Mouse (Mus musculus) neural tube, embryonic 14.5 days (tissue): Measurements from ENCODE around the gene Best2. TPM values are rescaled to one million over a fixed set of nuclear protein-coding genes. Genes with fewer than 3 reads are reported as not detected.

Experiments
- ATAC-seq: fragments of 200-750 bp; cut with Nextera tagmentation; 2 replicates; pipeline ENCODE4 v1.8.0; 2017; ENCODE audit warnings: low read depth, mild to moderate bottlenecking, moderate TSS enrichment, moderate library complexity
- H3K27ac ChIP-seq: fragments of 300-500 bp; sonication (generic); 2 replicates; pipeline ENCODE4 v1.5.1; 2014; ENCODE audit warnings: low read depth, mild to moderate bottlenecking, control low read depth, low read length, moderate library complexity, mixed read lengths
- H3K27me3 ChIP-seq: fragments of 300-500 bp; sonication (generic); 2 replicates; pipeline ENCODE4 v1.6.1; 2014; ENCODE audit warnings: low read length; ENCODE audit not compliant: control insufficient read depth, insufficient read depth
- H3K36me3 ChIP-seq: fragments of 300-500 bp; sonication (generic); 2 replicates; pipeline ENCODE4 v1.6.1; 2014; ENCODE audit warnings: low read length, mixed read lengths; ENCODE audit not compliant: control insufficient read depth, insufficient read depth
- H3K4me1 ChIP-seq: fragments of 300-500 bp; sonication (generic); 2 replicates; pipeline ENCODE4 v1.6.1; 2014; ENCODE audit warnings: low read length; ENCODE audit not compliant: control insufficient read depth, insufficient read depth
- H3K4me2 ChIP-seq: fragments of 300-500 bp; sonication (generic); 2 replicates; pipeline ENCODE4 v1.6.1; 2014; ENCODE audit warnings: mild to moderate bottlenecking, low read depth, low read length, control low read depth
- H3K4me3 ChIP-seq: fragments of 300-500 bp; sonication (generic); 2 replicates; pipeline ENCODE4 v1.5.1; 2014; ENCODE audit warnings: low read depth, low read length, control low read depth, mixed read lengths
- H3K9ac ChIP-seq: fragments of 300-500 bp; sonication (generic); replicated peaks from 2 replicates; pipeline ENCODE4 v1.6.1; 2014; ENCODE audit warnings: low read depth, mild to moderate bottlenecking, control low read depth, low read length, mixed read lengths
- H3K9me3 ChIP-seq: fragments of 300-500 bp; sonication (generic); 2 replicates; pipeline ENCODE4 v1.6.1; 2016; ENCODE audit warnings: low read length; ENCODE audit not compliant: control insufficient read depth
- WGBS: fragments of 180-500 bp; shearing (Covaris S2); extraction: QIAGEN DNeasy Blood & Tissue Kit; methylation state at CpG from one replicate; pipeline ENCODE4 v1.1.7; 2014; 5-methylcytosine and 5-hydroxymethylcytosine counted together
- polyA plus RNA-seq: library from polyadenylated mRNA; unstranded; fragments of >200 nt; fragmentation: Nextera tagmentation; extraction: Ambion mirVana; gene quantifications from 2 replicates; pipeline ENCODE4 v1.2.1, GENCODE M21; 2014

The Best2 gene
- polyA plus RNA-seq, 1 experiment from 2014 or later, result not detected

- 0% methylated on average over 66 of the region's 75 CpGs for WGBS
- peak within 1 kb of the TSS; percentile 88 for H3K4me3 ChIP-seq
- peak within 1 kb of the TSS; percentile 89 for H3K4me2 ChIP-seq
- H3K27me3 ChIP-seq, result no peaks in the 10 kb centered on the region
- H3K9ac ChIP-seq, result peak within 1 kb of the TSS; percentile 91
- H3K9me3 ChIP-seq, result no peaks in the 10 kb centered on the region
- peak within 1 kb of the TSS; percentile 81 for H3K27ac ChIP-seq
- peak; percentile 79 for ATAC-seq
- peaks cover 30% of the 10 kb centered on the region for H3K36me3 ChIP-seq
- H3K4me1 ChIP-seq, result peaks cover 24% of the 10 kb centered on the region
Observed at GRCm38 (mm10) chr8:85026670-85027515, 12.6 kb upstream of the Best2 start, which contains the start of gene Trir. Gene Trir, plus strand, starts transcription at chr8:85026823.

- no peaks in the 10 kb centered on the region for H3K27me3 ChIP-seq
- H3K4me1 ChIP-seq, result peaks cover 24% of the 10 kb centered on the region
- WGBS, result 7% methylated on average over 30 of the region's 30 CpGs
- H3K4me2 ChIP-seq, result peak within 1 kb of the TSS; percentile 89
- peak within 1 kb of the TSS; percentile 76 for H3K4me3 ChIP-seq
- peak within 1 kb of the TSS; percentile 60 for H3K27ac ChIP-seq
- ATAC-seq, result peak; percentile 92
- H3K9me3 ChIP-seq, result no peaks in the 10 kb centered on the region
- H3K9ac ChIP-seq, result peak within 1 kb of the TSS; percentile 72
- H3K36me3 ChIP-seq, result peaks cover 25% of the 10 kb centered on the region
Observed at GRCm38 (mm10) chr8:85025098-85025932, 11.0 kb upstream of the Best2 start, which contains the start of gene Asna1. Gene Asna1, minus strand, starts transcription at chr8:85025281.

DNA sequence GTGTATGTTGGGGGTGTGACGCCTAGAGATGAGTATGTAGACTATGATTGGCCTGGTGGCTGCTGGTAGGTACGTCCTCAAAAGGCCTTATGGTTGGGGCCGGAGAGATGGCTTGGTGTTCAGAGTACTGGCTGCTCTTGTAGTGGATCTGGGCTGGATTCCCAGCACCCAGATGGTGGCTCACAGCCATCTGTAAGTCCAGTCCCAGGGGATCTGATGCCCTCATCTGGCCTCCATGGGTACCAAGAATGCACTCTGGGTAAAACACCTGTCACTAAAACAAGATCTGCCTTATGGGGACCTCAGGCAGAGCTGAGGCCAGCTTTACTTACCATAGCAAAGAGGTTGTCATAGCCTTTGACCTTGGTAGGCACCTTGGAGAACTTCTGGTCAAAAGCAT is 9.5 kb upstream of the Best2 start:
- no peaks in the 10 kb centered on the region for H3K9me3 ChIP-seq
- no peak overlapping the region for H3K9ac ChIP-seq
- ATAC-seq, result no peak
- H3K4me1 ChIP-seq, result peaks cover 20% of the 10 kb centered on the region
- H3K27ac ChIP-seq, result no peak overlapping the region
- no peaks in the 10 kb centered on the region for H3K27me3 ChIP-seq
- 94% methylated on average over 3 of the region's 3 CpGs for WGBS
- peak overlapping the region; percentile 89; the same call in 1 of the 2 replicates for H3K4me2 ChIP-seq
- H3K36me3 ChIP-seq, result peaks cover 29% of the 10 kb centered on the region
- no peak overlapping the region; the same call in 1 of the 2 replicates for H3K4me3 ChIP-seq

DNA sequence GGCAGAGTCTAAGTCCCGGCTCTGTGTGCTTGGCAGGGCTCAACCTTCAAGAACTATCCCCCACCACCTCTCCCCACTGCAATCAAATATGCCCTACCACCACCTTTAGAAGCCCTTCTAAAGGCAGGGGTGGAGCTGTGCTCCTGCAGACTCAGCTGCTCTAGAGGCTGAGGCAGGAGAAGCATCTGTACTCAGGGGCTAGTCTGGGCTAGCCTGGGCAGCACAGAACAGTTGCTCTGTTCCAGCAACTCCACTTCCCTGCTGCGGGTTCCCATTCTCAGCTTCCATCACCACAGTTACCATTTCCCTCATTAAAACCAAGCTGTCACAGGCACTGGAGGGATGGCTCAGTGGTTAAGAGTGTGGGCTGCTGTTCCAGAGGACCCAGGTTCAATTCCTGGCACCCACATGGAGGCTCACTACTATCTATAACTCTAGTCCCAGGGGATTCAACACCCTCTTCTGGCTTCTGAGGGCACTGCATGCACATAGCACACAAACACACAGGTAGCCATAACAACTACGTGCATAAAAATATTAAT is 7.3 kb upstream of the Best2 start:
- no peak for ATAC-seq
- Histone ChIP-seq H3K4me3 (no peak overlapping the region), H3K27me3 (no peaks in the 10 kb centered on the region), H3K9ac (no peak overlapping the region), H3K27ac (no peak overlapping the region), H3K4me1 (peaks cover 12% of the 10 kb centered on the region; the same call in 1 of the 2 replicates), H3K9me3 (no peaks in the 10 kb centered on the region), H3K4me2 (no peak overlapping the region), H3K36me3 (peaks cover 47% of the 10 kb centered on the region)
- 95% methylated on average over 3 of the region's 3 CpGs for WGBS

- WGBS, result 62% methylated on average over 5 of the region's 5 CpGs
- Histone ChIP-seq H3K9me3 (no peaks in the 10 kb centered on the region), H3K4me3 (no peak overlapping the region), H3K27ac (no peak overlapping the region), H3K27me3 (peaks cover 4% of the 10 kb centered on the region; the same call in 1 of the 2 replicates), H3K36me3 (peaks cover 35% of the 10 kb centered on the region), H3K4me1 (no peaks in the 10 kb centered on the region), H3K4me2 (no peak overlapping the region), H3K9ac (no peak overlapping the region)
- ATAC-seq, result no peak
Observed at GRCm38 (mm10) chr8:85017209-85017608, 2.9 kb upstream of the Best2 start.

GRCm38 (mm10) chr8:85016724-85017123 is 2.4 kb upstream of the Best2 start:
- Histone ChIP-seq H3K4me2 (no peak overlapping the region), H3K27me3 (peaks cover 4% of the 10 kb centered on the region; the same call in 1 of the 2 replicates), H3K27ac (no peak overlapping the region), H3K9ac (no peak overlapping the region), H3K4me3 (no peak overlapping the region), H3K36me3 (peaks cover 32% of the 10 kb centered on the region), H3K4me1 (no peaks in the 10 kb centered on the region), H3K9me3 (no peaks in the 10 kb centered on the region)
- WGBS, result 74% methylated on average over 10 of the region's 10 CpGs
- no peak for ATAC-seq

GRCm38 (mm10) chr8:85013230-85013840 is 996 bp downstream of the Best2 start:
- Histone ChIP-seq H3K4me1 (no peaks in the 10 kb centered on the region), H3K27ac (no peak overlapping the region), H3K36me3 (peaks cover 12% of the 10 kb centered on the region; the same call in 1 of the 2 replicates), H3K9me3 (no peaks in the 10 kb centered on the region), H3K9ac (peak overlapping the region; percentile 50), H3K4me3 (peak overlapping the region; percentile 30), H3K4me2 (peak overlapping the region; percentile 54), H3K27me3 (peaks cover 8% of the 10 kb centered on the region; the same call in 1 of the 2 replicates)
- 5% methylated on average over 25 of the region's 26 CpGs for WGBS
- peak; percentile 80 for ATAC-seq

GRCm38 (mm10) chr8:85011242-85011641 is 3.1 kb downstream of the Best2 start:
- H3K27ac ChIP-seq, result no peak overlapping the region
- 18% methylated on average over 28 of the region's 28 CpGs for WGBS
- H3K9ac ChIP-seq, result no peak overlapping the region
- no peaks in the 10 kb centered on the region for H3K36me3 ChIP-seq
- H3K9me3 ChIP-seq, result no peaks in the 10 kb centered on the region
- peaks cover 8% of the 10 kb centered on the region; the same call in 1 of the 2 replicates for H3K27me3 ChIP-seq
- no peak overlapping the region for H3K4me3 ChIP-seq
- no peaks in the 10 kb centered on the region for H3K4me1 ChIP-seq
- ATAC-seq, result no peak
- no peak overlapping the region for H3K4me2 ChIP-seq
